Mouse (Mus musculus) spleen, adult 2 months (tissue): ENCODE data around the gene H2-M5.

Experiments
- CTCF ChIP-seq: fragments of 200-500 bp; IDR thresholded peaks from 2 replicates; pipeline ENCODE4 v1.5.1; 2011; ENCODE audit warnings: mild to moderate bottlenecking, inconsistent platforms; ENCODE audit not compliant: insufficient read depth, insufficient read length, insufficient replicate concordance; ENCODE audit errors: extremely low read depth
- POLR2A ChIP-seq: fragments of 200-500 bp; IDR thresholded peaks from 2 replicates; pipeline ENCODE4 v1.6.1; 2011; ENCODE audit warnings: low read depth, low read length, inconsistent platforms

- TF ChIP-seq CTCF (no peak), POLR2A (no peak)
Observed at GRCm38 (mm10) chr17:37029162-37029561, 39.8 kb upstream of the H2-M5 start.
